Mouse (Mus musculus): Measurements from ENCODE around the gene Gm4181.
"Not testable (repeated sequence)": the region's sequence is repeated elsewhere in the genome, so short reads cannot be mapped to it uniquely, and the experiment has no call there.

Gm4181 gene

DNA sequence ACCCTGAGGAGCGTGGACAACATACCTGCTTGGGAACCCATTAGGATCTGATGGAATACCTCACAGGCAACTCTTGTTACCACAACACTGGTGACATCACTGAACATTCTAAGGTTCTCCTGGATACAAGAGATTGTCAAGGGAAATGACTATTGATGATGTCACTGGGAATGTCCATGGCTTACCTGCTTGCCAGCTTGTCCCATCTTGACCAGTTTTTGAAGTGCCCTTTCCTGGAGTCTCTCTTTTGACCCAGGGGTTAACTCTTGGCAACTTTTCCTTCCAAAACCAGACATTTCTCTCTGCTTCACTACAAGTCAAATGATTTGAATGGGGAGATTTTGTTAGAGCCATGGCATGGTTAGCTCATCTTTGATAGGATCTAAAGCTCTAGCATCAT is at the start of gene Gm4181:
TSS of gene Gm4181 (minus strand) at position 101 of the 400 bp plus-strand sequence.
- in situ Hi-C loops (cut with MseI, MboI), result not testable (repeated sequence)

GRCm38 (mm10) chr14:51677269-51677668 is 41.8 kb upstream of the Gm4181 start:
- in situ Hi-C loops (cut with MseI, MboI), result no loop called here

GRCm38 (mm10) chr14:51632426-51632825 is 3.0 kb downstream of the Gm4181 start:
- in situ Hi-C loops (cut with MseI, MboI), result not testable (repeated sequence)

DNA sequence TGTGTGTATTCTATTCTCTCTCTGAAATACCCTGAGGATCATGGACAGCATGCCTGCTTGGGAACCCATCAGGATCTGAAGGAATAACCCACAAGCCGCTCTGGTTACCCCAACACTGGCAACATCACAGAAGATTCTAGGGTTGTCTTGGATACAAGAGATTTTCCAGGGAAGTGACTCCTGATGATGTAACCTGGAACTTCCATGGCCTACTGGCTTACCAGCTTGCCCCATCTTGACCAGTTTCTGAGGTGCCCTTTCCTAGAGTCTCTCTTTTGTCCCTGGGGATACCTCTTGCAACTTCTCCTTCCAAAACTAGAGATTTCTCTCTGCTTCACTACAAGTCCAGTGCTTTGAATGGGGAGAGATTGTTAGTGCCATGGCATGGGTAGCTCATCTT is 24.3 kb downstream of the Gm4181 start, which contains the start of gene Gm17078:
TSS of gene Gm17078 (minus strand) at position 101 of the 400 bp plus-strand sequence.
- in situ Hi-C loops (cut with MseI, MboI), result no loop called here

- in situ Hi-C loops (cut with MseI, MboI), result not testable (repeated sequence)
Measured at GRCm38 (mm10) chr14:51592039-51592438, 43.4 kb downstream of the Gm4181 start, which contains the start of gene Gm17174. TSS of gene Gm17174 (minus strand) at chr14:51592139.

Measured in mouse trophoblast stem cell (cell line).